Mouse (Mus musculus): ENCODE data around the gene Spats2.
"Not testable (repeated sequence)": the region's sequence is repeated elsewhere in the genome, so short reads cannot be mapped to it uniquely, and the experiment has no call there.

Spats2 gene

DNA sequence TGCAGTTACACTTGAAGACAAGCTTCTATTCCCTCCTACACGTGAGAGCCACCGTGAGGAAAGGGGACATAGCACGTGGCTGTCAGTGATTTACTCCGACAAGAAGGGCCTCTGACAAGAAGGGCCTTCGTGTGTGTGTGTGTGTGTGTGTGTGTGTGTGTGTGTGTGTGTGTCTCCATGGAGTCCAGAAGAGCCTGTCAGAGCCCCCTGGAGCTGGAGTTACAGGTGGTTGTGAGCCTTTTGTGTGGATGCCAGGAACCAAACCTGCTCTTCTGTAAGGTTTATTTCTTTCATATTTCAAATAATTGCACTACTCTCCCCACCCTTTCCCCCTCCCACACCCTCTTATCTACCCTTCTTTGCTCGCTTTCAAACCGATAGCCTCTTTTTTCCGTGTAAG lies 25.6 kb downstream of the Spats2 start:
- no peak for DNase-seq

DNA sequence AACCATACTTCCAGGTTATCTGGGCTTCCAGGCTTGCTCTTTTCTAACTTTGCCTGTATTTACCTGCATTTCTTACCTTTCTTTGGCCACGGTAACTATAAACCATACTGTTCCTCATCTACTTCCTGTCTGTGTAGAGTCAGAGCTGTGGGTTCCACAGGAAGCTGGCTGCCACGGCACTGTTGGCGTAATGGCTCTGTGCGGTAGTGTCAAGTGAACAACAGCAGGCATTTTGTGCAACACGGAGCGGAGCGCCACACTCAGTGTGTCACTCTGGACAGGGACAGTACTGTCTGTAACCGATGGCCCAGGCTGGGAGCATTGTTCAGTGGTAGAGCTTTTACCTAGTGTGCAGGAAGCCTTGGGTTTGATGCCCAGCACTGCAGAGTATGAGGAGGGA lies 27.8 kb downstream of the Spats2 start:
- DNase-seq, result peak; percentile 26

DNA sequence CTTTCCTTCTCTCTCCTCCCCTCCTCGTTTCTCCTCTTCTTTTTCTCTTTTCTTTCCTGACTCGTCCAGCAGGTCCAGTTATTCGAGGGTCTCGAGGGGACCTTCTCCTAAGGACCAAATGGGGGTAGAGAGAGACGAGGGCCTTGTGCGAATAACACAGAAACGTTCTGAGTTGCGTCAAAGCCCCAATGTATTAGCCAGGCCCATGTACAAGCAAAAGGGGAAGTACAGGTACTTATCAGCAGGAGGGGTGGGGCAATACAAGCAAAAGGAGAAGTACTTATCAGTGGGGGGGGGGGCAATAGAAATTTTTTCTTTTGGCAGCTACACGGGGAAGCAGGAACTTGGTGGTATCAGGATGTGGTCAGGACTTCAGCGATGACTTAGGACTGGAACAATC lies 28.8 kb downstream of the Spats2 start:
- not testable (repeated sequence) for DNase-seq

DNA sequence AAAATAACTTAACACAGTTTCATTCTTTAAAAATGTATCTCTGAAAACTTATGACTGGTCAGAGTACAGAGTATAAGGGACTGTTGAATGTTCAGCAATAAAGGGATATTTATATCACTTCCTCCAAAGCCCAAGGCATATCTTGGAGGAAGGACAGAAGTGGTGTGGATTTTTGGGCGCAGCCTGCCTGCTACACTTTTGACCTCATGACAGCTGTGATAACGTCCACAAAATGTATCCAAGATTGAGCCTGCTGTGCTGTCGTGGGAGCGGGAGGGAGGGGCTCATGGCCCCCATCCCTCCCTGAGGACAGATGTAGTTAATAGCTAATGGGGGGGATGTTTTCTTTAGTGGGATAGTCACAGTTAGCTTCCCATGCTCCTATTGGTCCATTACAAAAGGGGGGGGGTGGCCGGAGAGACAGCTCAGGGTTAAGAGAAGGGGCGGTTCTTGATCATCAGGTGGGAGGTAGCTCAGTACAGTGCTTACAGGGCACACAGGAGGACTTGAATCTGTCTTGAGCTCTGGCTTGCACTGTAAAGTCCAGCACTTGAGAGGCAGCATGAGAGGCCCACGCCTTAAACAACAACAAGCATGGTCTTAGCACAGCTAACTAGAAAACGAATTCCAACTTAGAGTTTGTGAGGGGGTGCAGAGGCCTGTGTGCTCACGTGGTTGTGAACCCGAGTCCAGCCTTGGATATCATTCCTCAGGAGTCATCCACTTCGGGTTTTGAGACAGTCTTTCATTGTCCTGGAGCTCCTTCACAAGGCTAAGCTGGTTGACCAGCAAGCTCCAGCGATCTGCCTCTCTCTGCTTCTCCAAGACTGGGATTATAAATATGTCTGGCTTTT lies 38.0 kb downstream of the Spats2 start:
- no peak for DNase-seq

DNA sequence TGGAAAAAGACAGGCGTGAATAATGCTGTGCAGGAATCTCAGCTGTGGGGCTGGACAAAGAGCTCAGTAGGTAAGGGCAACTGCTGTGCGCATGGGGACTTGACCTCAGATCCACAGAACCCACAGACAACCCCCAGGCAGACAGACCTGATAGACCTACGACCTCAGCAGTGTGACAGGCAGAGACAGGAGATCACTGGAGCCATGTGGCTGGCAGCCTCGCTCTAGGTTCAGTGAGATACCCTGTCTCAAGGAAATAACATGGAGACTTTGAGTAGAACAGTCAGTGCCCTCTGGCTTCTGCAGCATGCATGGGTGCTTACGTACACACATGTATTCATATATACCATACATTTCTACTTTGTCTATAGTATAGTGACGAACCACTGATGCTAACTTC lies 46.4 kb downstream of the Spats2 start:
- DNase-seq, result no peak

DNA sequence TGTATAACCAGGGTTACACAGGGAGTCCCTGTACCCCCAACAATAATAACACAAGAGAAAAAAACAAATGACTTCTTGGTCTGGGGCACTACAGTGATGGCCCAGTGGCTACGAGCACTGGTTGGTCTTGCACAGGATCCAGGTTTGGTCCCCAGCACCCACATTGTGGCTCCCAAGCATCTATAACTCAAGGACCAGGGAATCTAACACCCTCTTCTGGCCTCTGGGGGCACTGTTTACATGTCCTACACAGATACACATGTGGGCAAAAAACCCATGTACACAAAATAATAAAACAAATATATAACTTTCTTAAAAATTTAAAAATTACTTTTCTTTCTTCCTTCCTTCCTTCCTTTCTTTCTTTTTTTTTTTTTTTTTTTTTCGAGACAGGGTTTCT lies 53.9 kb downstream of the Spats2 start:
- DNase-seq, result no peak

DNA sequence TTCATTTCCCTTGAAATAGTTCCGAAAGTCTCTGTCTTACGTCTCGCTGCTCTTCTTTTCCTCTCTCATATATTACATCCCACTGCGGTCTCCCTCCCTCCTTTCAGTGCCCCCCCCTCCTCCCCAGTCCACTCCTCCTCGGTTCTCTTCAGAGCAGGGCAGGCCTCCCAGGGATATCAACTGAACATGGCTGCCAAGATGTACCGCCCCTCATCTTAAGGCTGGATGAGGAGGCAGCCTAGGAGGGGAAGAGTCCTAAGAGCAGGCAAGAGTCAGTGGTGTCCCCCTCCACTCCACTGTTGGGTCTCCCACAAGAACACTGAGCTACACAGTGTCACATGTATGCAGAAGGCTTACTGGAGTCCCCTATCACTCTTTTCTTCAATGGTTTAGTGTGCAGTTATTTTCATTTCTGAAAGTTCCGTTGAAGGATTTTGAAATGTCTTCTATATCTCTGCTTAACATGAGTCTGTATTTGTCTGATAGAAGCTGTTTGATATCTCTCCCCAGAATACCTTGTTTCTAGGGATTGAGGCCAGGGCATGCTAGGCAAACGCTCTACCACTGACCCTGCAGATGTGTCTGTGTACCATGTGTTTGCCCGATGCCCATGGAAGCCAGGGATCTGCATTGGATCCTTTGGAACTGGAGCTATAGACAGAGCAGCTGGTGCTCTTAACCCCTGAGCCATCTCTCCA lies 58.6 kb downstream of the Spats2 start:
- DNase-seq, result no peak

DNA sequence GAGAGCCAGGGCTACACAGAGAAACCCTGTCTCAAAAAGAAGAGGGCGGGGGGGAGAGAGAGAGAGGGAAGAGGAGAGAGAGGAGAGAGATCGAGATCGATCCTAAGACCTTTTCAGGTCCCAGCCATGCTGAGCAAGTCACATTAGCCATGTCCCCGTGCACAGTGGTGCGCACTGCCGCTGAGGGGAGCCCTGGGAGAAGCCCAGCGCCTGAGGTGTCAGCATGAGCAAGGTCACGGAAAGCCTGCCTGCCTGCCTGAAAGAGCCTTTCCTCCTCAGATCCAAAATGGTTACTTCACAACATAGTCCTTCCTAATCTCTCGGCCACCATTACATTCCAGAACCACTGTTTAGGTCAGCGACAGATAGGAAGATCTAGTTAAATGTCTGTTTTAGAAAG lies 68.6 kb downstream of the Spats2 start:
- DNase-seq, result no peak

DNA sequence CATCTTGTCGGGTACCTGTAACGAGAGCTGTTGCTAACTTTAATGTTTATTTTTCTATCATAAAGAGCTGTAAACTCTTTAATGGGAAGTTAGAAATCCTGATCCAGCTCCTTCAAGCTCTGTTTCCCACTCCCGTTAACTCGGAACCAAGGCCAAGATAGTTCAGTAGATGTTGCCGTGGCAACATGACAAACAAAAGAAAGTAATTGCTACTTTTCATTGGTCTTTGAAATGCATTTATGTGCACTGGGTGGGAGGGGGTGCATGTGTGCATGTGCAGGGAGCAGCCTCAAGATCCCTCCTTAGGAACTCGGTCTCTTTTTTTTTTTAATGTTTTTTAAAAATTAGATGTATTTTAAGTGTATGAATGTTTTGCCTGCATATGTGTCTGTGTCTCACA lies 69.3 kb downstream of the Spats2 start:
- no peak for DNase-seq

DNA sequence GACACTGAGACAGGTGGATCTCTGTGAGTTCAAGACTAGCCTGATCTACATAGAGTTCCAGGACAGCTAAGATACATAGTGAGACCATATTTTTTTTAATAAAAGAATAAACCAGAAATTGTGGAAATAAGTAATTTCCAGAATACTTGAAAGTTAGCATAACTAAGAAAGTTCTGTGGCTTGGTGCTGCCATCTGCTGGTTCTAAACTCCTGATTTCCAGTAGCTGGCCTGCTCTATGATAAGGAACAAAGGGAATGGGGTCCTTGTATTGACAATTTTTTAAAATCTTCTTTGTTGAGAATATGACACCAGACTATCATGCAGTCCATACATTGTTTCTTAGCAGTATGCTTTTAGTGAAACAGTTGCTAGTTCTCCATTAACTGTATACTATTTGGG lies 73.0 kb downstream of the Spats2 start:
- DNase-seq, result peak; percentile 65

DNA sequence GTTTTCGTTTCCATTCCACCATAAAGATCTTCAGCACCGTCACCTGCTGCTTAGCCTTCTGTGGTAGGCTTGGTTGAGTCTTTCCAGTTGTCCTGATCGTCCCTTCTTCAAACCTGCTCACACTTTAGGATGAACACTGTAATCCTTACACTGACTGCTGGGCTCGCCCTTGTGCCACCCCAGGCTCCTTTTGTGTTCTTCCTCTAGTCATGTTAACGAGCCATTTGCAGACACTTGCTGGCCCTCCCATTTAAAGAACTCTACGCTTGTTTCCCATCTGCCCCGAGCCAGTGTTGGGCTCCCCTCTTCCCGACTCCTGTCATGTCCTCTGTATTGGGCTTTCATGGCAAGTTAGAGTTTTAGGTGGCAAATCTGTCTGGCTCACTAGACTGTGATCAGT lies 80.2 kb downstream of the Spats2 start:
- DNase-seq, result no peak

DNA sequence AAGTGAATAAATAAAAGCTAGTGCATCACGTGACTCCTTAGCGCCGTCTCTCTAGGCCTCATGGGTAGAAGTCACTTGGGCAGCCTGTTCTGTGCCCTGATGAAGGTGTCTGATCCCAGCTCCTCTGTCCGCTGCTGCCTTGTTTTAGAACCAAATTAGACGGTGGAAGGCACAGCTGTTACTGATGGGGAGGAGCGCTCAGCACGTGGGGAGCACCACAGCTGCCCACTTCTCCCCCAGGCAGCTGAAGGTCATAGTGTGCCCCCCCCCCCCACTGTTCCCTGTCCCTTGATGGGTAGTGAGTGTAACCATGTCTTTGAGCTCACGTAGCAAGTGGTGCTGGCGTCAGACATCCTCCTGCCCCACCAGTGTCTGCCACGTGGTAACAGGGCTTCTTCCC lies 87.5 kb downstream of the Spats2 start:
- no peak for DNase-seq

DNA sequence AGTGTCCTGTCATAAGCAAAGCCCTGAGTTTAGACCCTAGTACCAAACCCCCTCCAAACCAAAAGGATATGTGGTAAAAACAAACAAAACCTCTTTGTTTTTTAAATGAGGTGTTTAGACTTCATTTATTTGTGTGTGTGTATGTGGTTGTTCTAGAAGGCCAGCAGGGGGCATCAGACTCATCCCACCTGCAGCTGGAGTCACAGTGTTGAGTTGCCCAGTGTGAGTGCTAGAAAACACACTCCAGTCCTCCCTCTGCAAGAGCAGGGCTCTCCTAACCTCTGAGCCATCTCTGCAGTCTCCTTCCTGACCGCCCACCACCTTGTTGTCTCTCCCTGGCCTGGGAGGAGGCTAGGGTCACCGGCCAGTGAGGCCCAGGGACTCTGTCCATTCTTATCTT lies 89.2 kb downstream of the Spats2 start:
- peak; percentile 61 for DNase-seq

DNA sequence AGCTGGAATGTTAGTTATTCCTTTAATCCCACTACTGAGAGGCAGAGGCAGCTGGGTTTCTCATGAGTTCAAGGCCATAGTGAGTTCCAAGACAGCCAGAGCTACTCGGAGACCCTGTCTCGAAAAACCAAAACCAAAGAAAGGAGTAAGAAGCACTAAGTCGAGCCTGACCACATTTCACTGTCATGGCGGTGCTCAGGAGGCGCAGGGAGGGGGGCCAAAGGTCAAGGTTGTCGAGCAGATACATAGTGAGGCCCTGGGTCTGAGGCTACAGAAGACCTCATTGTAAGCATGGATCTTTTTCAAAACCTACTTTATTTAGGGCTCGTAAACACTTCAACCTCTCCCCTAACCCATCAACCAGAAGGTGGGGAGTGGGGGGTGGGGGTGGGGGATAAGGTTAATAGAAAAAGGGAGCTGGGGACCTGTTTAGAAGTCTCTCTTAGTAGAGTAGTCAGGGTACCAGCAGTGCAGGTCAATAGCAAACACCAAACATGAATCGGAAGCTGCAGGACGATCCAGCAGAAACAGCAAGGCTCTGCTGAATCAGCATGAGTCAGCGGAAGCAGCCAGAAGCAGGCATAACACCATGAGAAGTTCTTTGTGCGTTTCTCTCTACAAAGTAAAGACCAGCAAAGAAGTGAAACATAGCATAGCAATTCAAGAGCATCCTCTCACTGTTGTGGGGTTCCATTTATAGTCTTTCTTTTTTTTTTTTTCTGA lies 90.2 kb downstream of the Spats2 start:
- no peak for DNase-seq

DNA sequence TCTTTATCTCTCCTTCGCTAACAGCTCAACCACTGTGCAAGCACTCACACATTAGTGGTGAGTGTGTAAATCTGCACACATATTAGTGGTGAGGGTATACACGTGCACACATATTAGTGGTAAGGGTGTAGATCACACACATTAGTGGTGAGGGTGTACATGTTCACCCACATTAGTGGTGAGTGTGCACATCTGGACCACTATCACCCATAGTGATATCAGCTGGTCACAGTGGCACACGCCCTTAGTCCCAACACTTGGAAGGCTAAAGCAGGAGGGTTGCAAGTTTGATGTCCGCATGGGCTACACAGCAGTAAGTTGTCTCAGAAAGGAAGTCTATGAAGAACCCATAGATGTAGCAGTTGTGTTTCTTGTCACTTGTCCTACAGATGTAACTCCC lies 91.9 kb downstream of the Spats2 start:
- no peak for DNase-seq

DNA sequence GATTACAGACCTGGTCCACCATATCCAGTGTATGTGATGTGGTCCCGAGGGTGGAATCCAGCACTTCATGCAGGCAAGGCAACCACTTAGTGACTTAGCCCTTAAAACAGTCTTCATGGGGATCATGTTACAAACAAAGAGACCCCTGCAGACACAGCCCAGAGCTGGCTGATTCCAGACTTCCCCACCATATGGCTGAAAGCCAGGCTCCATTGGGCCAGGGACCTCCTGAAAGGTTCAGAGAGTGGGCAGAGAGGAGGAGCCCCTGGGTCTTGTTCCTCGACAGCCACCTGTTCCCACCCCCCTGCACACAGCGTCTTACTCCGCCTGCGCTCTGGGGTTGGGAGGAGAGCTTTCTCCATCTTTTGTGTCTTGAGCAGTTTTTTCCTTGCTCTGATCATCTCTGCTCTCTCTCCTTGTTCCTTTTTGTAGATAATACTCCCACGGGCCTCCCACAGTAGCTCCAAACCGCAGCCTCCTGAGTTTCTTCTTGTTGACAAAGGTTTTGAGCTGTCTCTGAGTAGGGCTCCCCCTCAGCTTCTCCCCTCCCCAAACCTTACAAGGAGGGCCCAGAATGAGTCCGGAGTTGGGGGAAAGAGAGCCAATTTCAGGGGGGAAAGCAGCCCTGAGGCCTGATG lies 95.7 kb downstream of the Spats2 start:
- no peak for DNase-seq

DNA sequence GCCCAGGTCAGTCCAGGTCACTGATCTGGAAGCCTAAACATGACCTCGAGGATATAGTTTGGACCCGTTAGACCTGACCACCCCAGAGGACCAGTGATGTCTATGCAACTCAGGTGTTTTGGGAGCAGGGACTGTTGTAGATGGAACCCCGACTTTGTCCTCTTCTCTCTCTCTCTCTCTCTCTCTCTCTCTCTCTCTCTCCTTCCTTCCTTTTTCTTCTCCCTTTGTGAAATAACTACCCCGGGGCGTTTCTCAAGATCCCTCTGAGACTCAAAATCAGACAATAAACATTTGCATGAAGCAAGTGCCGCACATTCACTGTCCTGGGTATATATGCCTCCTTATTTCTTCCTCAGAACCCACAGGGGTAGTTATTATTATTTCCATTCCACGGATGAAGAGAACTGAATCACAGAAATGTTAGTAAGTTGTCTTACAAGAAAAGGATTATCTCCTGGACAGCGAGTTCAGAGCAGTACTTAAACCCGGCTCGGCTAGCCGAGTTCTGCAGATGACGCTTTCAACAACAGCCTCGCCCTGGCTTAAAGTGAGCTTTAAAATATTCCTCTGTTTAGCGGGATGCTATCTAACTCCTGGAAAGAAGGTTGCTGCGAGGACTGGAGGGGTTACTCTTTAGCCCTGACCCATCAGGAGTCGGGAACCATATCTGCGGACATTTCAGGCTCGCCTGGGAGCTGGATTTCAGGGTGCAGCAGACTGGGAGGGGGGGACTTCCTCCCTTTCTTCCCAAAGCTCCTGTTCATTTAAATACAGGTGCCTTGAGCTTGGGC lies 97.3 kb downstream of the Spats2 start:
- no peak for DNase-seq

DNA sequence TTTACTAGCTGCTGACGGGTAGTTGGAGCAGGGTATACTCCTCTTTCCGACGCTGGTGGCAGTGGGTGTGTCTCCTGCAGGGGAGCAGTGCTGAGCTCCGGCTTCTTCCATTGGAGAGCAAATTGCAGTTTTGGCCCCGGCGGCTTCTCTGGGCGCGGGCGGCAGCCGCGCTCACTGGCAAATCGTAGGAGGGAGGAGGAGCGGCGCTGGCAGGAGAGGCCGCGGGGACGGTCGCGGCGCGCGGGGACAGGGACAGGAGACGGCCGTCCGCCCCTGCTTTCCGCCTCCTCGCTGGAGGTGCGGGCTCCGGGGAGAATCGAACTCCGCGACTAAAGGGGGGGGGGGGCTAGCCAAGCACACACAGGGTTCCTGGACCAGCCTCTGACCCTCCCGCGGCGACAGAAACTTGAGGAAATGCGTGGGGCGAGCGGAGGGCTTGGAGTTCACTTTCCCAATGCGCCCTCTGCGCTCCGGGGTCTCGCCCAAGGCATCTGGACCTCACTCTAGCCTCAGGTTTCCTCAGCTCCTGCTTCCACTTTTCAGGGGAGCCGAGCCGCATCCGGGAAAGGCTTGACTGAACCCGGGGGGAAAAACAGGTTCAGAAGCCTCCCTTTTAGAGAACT lies 98.0 kb downstream of the Spats2 start:
- peak; percentile 70 for DNase-seq

DNA sequence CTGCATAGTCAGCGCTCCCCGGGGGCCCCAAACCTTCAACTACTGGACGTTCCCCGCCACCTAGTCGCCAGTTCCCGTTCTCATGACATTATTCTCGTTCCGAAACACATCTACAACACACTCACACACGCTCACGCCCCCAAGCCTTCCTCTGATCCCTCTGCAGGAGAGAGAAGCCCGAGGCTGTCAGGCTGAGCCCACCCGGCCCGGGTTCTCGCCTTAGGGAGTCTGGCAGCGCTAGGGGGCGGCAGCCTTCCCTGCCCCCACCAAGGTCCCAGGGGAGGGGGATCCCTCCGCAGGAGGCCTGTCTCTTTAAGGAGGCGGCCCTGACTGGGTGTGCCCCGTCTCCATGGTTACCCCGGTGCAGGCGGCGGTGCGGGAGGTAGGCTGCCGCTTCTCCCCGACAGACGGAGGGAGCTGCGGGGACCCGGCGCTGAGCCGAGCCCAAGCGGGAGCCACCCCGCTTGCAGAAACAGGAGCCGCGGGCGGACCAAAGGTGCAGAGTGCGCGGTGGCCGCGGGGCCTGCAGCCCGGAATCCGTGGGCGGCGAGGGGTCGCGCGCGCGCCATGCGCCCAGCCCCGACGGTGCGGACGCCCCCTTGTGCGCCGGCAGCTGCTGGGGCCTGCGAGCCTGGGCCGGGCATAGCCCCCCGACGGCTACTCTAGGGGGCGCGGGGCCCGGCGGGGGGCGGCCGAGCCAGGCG lies 98.6 kb downstream of the Spats2 start, which contains the start of gene Kcnh3:
Kcnh3 (plus strand) TSS at position 654 of the 704 bp plus-strand sequence.
- DNase-seq, result peak; percentile 86

DNA sequence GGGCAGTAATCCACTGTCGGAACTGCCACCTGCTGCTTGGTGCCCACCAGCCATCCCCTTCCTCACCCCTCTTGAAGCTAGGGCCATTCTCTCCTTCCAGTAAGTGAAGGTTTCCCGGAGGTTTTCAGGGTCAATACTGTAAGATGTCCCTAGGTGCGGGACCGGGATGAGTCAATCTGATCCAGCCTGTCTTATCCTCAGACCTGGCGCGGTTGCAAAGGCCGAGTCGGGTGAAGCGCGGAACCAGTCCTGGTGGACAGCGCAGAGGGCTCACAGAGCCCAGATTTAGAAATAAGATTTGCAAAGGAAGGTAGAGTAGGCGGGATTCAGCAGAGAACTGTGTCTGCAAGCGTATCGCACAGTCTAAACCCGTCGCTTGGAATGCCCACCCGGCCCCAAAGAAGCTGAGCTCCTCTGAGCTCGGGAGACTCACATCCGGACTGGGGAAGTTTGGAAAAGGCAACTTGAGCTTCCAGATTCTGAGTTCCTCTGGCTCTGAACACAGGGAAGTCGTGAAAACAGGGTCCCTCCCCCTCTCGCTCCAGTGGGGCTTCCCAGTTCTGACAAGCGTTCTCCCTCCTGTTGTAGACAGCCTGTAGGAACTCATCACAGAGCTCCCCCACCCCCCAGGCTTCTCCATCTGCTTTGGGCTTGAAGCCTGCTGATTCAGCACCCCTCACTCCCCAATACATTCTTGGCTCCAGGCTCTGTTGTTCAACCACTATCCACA lies 99.5 kb downstream of the Spats2 start:
- DNase-seq, result no peak

DNA sequence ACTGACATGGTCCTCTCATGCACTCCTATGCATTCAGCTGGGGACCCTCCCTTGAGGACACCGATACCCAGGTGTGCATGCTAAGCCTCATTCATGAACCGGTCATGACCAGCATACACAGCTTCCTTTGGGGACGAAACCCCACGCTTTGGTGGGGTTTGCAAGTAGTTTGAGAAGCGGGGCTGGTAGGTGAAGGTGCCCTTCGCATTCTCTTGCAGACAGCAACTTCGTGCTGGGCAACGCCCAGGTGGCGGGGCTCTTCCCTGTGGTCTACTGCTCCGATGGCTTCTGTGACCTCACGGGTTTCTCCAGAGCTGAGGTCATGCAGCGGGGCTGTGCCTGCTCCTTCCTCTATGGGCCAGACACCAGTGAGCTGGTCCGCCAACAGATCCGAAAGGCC lies 100.4 kb downstream of the Spats2 start:
- no peak for DNase-seq

All from thymus, postnatal 4 days (tissue).